Mouse (Mus musculus) heart, adult 11 months (tissue): Measurements from ENCODE around the gene Terf2.

Experiments used
- DNase-seq: peaks from one replicate; pipeline ENCODE4 v3.0.0; 2022

Terf2 gene

DNA sequence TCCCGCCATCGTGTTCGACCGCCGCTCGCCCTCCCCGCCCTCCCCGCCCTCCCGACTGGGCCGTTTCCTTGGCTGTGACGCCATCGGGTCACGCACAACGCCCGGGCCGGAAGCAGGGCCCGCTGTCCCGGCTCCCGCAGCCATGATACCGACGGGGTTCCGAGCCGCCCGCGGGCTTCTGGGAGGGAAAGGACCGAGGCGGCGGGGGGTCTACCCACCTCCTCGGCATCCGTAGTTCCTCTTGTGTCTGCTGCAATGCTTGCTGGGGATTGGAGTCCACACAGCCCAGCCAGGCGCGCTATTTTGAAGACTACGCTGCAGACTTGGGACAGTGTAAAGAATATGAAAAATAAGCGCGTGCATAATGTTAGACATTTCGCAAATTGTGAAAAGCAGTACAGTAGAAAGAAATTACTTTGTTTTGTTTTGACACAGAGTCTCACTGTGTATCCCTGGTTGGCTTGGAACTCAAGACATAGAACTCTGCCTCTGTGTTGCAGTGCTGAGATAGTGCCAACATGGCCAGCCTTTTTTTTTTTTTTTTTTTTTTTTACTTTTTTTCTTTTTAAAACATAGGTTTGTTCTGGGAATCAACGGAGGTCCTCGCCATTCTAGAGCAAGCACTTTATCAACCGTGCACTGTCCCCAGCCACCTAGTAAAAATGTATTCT is at the start of gene Terf2:
Terf2 (minus strand) TSS at position 182 of the 671 bp plus-strand sequence.
- DNase-seq: peak; percentile 100

DNA sequence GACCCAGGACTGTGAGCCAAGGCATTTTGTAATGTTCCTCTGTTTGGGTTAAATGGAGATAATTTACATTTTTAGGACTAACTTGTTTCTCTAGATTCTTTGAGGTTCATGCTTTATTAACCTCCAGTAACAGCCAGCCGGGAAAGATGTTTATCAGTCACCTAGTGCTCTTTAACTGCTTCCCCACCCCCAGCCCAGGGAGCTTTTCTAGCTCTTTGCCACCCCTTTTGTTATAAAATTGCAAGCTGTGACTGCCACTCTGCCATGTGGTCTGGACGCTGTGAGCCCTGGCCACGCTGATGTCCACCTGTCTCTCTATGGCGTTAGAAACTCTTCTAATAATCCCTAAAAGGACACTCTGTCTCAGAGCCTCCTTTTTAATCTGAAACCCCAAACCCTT is 47.2 kb upstream of the Terf2 start:
- no peak for DNase-seq

DNA sequence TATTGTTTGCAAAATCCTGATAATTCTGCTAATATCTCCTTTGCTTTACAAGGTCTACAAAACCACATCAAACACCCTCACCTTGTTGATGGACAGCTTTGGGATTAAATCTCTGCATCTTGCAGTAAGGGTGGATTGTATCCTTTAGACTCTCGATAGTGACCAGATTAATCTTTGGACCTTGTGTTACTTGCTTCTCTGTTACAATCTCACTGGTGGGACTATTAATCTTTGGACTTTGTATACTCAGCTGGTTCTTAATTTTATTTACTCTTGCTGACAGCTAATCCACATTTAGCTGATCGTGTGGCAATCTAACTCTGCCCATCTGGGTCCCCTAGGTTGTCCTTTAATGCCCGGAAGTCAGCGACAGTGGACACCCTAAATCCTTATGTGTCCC is 46.2 kb upstream of the Terf2 start:
- no peak for DNase-seq

DNA sequence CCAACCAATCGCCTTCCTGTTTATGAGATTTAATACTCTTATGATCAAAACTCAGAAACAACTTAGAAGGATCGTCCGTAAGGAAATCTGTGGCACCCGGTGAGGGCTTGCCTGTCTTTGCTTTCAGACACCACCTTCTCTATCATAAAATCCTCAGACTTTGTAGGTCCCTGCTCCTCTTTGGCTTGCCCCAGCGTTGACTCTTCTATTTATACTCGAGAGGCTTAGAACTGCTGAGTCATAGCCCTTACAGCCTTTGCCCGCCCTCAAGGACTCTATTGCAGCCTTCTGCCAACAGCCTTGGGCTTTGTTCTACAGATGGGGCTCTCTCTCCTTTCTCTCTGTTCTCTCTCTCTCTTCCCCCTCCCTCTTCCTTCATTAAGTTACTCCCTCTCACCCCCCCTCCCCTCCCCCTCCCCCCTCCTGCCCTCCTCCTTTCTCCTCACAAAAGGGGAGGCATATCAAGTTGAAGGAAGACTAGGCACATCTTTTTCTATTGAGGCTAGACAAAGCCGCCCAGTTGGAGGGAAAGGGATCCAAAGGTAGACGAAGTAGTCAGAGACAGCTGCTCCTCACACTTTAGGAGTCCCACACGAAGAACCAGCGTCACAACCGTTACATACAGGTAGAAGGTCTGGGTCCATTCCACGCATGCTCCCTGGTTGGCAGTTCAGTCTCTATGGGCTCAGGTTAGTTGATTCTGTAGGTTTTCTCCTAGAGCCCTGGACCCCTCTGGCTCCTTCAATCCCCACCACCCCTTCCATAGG is 43.5 kb upstream of the Terf2 start:
- DNase-seq: peak; percentile 97

DNA sequence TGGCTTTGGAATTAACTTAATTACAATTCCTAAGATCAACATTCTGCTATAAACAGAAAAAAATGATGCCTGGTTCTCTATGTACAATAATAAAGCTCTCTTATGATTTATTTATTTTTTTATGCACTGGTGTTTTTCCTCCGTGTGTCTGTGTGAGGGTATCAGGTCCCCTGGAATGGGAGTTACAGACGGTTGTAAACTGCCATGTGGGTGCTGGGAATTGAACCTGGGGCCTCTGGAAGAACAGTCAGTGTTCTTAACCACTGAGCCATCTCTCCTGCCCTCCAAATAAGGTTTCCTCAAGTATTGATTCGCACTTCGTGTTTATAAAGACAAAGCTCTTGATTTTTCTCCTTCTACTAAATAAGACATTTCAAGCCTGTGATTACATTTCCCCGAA is 42.0 kb upstream of the Terf2 start:
- no peak for DNase-seq

DNA sequence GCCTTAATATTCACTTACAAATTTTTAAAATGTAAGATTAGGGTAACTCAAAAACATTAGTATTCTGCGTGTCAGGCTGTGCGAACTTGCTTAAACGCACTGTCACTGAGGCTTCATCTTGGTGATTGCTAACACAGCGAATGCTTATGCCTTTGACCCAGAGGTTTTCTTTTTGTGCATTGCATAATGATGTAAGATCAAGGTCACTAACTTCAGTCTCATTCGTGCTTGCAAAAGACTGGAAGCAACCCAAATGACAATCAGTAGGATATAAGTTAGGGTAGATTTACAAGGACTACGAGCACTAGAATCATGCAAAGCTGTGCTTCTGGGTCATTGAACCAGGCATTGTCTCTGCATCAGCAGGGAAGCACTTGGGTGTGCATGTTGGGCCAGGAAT is 41.2 kb upstream of the Terf2 start:
- peak; percentile 79 for DNase-seq

DNA sequence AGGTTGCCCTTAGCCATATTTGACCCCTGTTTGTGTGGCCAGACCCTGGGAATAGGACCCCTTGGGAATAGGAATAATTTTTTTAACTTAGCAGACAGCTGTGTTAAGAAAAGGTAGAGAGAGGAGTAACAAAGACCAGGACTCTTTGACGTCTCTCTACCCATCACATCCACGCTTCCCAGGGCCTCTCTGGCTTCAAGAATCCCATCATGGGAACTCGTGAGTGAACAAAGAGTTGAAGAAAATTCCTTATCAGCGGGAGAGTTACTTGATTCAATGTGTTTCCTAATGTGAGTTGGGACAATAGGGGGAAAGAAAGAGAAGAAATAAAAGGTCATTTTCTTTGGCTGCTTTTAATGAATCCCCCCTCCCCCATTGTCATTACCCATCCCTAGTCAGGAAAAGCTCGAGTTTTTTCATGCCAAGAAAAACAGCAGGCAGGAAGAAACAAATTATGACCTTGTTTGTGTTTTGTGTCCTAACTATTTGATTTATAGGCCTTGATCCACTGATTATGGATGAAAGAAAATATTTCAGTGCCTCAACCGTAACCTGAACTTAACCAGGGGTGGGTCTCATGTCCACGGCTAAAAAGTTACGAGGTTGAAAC is 39.8 kb upstream of the Terf2 start:
- DNase-seq: peak; percentile 65

DNA sequence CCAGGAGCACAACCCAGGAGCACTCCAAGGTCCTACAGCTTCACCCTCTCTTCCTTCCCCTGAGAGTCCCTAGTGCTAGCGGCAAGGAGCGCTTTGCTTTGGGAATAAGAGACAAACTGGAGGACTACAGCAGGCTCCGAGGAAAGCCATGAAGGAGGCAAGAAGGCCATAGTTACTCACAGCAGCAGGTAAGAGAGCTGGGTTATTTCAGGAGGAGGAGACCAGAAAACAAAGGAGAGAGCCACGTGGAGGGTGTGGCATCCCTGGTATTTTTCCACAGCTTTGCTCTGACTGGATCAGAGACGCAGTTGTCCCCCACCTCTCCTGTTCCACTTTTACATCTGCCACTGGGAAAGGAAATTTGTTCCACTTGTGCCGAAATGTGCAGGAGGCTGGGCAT is 37.5 kb upstream of the Terf2 start:
- DNase-seq: peak; percentile 93

DNA sequence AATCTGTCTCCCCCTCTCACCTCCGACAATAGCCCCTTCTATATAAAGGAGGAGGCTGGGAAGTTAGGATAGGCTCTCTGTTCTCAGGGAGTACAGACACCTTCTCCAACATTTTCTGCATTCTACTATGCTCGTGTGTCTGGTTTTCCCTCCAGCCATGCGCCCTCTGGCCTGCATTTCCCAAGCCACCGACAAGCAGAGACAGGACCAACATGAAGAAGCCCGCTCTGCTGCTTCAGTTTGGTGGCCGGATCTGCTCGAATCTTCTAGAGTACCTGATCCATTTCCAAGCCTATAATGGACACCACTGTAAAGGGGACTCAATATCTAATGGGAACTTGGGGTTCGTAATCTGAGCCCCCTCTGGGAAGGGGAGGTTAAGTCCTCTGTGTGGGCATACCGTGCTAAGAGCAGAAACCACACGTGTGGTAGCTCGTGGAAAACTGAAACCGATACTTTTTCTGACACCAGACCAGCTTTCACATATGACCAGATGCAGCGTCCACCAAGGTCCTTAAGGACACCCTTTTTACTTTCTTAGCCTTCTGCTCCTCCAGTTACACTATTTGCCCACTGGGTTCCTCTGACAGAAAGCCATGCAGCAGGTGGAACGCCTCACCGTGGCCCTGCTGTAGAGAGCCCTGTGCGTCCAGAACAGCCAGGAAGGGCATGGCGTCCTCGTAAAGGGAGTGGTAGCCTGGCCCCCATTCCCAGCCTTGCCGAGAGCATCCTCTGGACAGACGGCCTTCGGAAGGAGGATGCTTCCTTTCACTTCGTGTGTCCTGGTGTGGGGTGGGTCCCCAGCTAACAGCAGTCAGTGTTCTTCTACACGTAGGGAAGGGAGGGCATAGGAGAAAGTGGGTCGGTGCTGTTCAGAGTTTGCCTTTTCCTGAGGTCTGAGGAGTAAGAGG is 36.5 kb upstream of the Terf2 start:
- DNase-seq: peak; percentile 86

DNA sequence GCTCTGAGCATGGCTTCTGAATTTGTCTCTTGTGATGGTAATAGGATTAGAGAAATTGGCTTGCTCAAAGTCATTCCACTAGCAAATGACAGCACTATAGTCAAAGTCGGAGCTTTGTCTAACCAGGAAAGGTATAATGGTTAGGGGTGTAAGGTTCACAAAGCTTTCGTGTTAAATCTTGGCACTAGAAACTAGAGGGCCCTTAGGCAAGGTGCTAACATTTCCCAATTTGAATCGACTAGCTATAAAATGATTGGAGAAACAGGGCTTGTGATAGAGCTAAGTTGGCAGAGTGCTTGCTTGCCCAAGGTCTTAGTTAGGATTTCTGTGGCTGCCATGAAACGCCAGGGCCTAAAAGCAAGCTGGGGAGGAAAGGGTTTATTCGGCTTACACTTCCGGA is 33.7 kb upstream of the Terf2 start:
- no peak for DNase-seq

DNA sequence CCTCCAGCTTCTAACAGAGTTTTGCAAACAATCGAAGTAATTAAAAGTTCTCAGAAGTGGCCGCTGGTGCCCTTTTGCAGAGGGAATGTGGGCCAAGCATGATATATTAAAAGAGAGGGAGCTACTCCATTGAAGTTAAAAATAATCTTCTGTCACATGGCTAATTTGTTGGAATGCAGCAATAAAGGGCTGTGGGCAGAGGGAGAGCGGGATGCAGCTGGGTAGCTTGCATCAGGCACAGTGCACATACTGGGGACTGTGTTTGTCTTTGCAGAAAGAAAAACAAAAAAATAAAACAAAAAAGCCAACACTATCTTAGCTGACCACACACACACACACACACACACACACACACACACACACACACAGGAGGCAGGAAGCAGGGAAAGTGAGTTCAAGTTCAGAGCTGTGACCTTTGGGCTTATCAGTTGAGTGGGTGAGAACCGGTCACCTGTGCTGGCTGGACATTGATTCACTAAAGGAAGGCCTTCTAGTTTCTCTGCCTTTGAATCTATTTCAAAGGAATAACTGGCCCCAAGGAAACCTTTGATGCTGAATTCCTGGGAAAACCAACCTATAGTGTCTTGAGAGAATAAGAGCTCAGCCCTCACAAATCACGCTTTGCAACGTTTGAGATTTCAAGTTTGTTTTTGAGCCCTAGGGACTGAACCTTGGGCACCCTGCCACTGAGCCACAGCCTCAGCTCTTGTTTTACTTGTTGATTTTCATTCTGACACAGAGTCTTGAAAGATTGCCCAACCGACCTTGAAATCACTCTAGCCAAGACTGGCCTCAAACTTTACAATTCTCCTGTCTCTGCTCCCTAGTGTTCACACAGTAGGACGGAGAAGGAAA is 33.1 kb upstream of the Terf2 start:
- DNase-seq: peak; percentile 88

DNA sequence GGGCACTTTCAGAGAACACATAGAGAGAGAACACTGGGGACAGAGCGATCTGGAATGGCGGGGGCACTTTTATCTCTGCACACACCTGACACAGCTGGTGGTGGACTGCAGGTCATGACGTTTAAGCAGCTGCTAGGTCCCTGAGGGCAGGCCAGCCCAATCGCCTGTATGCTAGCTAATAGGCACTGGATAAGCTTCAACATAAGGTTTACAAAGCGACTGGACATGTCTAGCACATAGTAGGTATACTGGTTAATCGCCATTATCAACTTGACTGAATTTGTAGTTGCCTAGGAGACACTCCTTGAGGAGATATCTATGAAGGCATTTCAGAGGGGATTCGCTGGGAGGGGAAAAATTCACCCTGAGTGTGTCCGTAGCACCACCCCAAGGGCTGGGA is 28.0 kb upstream of the Terf2 start:
- no peak for DNase-seq

DNA sequence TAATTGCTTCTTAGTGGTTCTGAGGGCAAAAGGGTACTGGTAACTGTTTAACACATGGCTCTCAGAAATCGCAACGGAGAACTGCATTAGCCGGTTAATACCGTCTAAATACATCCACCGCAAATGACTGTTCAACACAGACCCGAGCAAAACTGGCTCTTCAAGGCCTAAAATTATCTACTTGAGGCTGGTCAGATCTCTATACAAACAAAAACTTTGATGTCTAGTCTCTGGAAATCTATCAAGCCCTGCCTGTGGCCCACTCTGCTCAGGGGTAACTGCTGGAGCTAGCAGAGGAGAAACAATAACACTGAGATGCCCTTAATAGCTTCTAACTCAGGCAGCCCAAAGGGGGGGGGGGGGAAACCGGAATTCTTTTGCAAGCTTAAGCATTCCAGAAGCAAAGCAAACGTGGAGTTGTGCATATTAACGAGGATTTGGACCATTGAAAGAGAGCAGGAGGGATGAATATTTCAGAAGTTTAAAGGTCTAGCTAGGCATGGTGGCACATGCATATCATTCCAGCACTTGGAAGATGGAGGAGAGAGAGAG is 26.8 kb upstream of the Terf2 start:
- DNase-seq: no peak

DNA sequence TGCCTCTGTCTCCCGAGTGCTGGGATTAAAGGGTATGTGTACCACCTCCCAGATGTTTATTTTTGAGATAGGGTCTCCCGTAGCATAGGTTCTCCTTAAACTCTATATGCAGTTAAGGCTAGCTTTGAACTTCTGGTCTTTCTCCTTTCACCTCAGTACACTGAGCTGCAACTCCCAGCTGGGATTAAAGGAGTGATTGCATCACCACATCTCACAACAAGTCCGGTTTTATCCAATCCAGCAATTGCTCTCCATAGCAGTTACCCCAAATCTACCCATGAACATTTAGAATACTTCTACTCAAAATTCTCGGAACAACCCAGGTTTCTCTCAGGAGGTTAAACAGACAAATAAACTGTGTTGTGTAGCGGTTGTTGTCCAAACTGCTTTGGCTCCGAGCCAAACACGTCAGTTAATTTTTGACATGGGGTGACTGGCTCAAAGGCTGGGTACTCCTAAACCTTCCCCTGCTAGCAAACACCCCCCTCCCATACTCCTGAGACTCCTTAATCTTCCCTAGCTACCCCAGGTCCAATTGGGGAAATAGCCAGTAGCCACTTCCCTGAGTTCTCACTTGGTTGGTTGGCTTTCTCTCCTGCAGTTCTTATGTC is 25.4 kb upstream of the Terf2 start:
- no peak for DNase-seq

DNA sequence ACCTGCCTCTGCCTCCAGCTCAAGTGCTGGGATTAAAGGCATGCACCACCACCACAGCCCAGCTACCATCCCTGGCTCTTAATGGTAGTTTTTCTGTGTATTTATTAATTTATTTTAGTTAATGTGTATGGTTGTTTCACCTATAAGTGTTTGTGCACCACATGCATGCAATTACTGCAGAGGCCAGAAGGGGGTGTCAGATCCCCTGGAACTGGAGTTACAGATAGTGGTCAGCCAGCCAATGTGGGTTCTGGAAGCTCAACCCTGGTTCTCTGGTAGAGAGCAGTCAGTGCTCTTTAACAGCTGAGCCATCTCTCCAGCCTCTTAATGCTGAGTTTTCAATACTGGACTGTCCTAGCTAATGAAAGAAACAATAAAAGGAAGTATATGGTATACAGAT is 24.5 kb upstream of the Terf2 start:
- DNase-seq: no peak

DNA sequence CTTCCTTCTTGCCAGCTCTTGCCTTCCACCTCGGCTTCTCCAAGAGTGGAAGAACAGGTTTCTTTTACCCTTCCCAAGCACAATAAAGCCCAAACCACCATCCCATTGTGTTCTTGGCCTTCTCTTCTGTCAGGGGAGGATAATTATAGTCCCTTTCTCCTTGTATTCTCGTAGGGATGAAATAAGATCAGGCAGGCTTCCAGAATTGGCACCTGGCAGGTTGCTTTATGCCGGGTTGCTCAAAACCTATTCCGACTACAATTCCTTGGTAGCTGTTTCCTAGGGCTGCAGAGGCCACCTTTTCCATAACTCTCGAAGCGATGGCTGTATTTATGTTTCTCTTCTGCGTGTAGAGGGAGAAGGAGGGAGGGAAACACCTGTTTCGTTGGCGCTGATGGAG is 23.1 kb upstream of the Terf2 start:
- DNase-seq: peak; percentile 64

DNA sequence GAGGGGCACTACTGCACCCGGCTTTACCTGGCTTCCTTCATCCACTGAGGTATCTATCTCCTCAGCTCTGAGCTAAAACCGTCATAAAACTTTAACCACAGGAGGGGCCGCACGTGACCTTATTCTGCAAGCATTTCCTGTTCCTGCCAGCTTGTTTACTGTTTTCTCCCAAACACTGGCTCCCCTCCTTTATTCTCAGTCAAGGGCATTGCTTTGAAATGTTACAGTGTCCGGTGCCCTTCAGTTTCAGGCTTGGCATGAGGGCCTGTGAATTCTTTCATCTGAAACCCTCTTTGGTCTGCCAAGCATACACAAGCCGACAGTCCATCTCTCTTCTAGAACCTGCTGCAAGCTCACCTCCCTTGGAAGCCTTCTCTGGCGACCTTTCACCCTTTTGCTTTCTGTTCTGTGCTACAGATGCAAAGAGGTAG is 22.5 kb upstream of the Terf2 start:
- peak; percentile 90 for DNase-seq

DNA sequence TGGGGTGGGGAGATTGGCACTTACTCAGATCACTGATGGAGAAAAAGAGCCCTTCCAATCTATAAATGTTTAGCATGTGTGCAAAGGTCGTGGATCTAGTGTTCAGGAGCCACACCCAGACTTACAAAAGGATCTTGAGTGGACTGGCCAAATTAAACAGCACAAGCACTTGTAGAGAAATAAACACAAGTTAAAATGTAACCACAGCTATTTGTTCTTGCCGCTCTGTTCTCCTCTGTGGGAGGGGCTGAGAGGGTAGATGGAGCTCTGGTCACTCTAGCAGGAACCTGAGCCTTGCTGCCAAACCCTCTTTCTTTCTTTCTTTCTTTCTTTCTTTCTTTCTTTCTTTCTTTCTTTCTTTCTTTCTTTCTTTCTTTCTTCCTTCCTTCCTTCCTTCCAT is 20.7 kb upstream of the Terf2 start:
- DNase-seq: peak; percentile 84

DNA sequence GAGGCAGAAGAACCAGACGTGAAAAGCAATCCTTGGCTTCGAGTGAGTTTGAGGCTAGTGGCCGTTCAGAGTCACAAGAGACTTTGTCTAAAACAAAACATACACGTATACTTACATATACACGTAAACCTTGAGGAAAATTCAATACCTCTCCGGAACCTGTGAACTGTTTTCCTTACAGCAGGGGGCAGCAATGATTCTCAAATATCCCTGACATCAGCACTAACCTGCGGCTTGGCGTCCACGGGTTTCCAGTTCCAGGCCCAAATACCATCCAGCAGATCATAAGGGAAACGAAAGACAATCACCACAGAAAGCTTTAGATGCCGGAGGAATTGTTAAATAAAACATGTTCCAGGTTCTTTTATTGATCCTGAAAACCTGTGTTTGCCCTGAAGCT is 19.7 kb upstream of the Terf2 start:
- peak; percentile 96 for DNase-seq

DNA sequence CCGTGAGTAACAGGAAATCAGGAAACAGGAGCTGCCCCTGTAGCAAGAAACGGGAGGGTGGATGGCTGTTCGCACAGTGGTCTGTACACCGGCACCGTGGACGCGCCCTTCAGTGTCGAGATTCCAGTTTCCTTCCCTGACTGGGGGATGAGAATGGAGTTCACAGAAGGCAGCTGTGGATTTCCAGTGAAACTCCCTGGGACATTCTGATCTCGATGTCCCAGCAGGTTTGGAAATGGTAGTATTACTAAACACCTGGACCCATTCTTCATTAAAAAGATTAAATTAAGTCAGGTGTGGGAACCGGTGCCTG is 18.6 kb upstream of the Terf2 start:
- peak; percentile 90 for DNase-seq
